Comparison of ENCODE assay signal across 26 mouse cellular contexts in genomic region chr19:57505048-57505932, GRCm38 (mm10). TPM values are rescaled to one million over a fixed set of nuclear protein-coding genes. Genes with fewer than 3 reads are reported as not detected.
DNase-seq lines count a peak whose midpoint lies in the region; ATAC-seq and TF ChIP-seq lines count a peak whose summit lies in the region.
"Had no signal": no experiment of that assay in that cellular context is flagged by ENCODE, and none has a peak within 500 bp of the region (broad histone marks: within the 10 kb centered on the region; RNA-seq: fewer than 3 reads in every experiment).

No protein-coding gene starts in this region.

- peaks cover 0 to 21% of the 10 kb centered on the region in 2 experiments; a peak in 3 of 4 replicates for H3K4me1 ChIP-seq in CH12.LX (ENCODE audit: control insufficient read depth in 1 of 2, insufficient read depth in 2 of 2)
- peaks cover 21% of the 10 kb centered on the region for H3K4me1 ChIP-seq in forebrain, embryonic 10.5 days
- H3K4me1 ChIP-seq in forebrain, embryonic 16.5 days (replicated peaks; ENCODE audit: control insufficient read depth, insufficient read depth, low read length) = peaks cover 12% of the 10 kb centered on the region
- H3K4me1 ChIP-seq in midbrain, embryonic 14.5 days (ENCODE audit: control insufficient read depth, insufficient read depth, low read length) = peaks cover 18% of the 10 kb centered on the region
- H3K4me1 ChIP-seq: liver, embryonic 12.5 days; megakaryocyte, embryonic 14.5 days had no signal

- H3K9ac ChIP-seq in CH12.LX (ENCODE audit: insufficient read depth, low read depth) = no peak overlapping the region
- H3K9ac ChIP-seq in forebrain, embryonic 16.5 days (replicated peaks; ENCODE audit: low read depth, low read length) = no peak overlapping the region
- no peak overlapping the region for H3K9ac ChIP-seq in midbrain, embryonic 14.5 days (replicated peaks; ENCODE audit: low read length)
- H3K9ac ChIP-seq: embryonic facial prominence, embryonic 15.5 days; heart, embryonic 12.5 days; hindbrain, embryonic 14.5 days; limb, embryonic 13.5 days; liver, embryonic 12.5 days; neural tube, embryonic 12.5 days had no signal

- TF ChIP-seq POLR2A in CH12.LX (IDR thresholded peaks at IDR 0.05; ENCODE audit: low read depth, low read length) = no peak

- no peak overlapping the region for H3K4me3 ChIP-seq in CH12.LX (replicated peaks in 1 of 3; ENCODE audit: low read depth in 2 of 3, low read length in 2 of 3, poor library complexity in 1 of 3)
- H3K4me3 ChIP-seq in forebrain, embryonic 10.5 days = no peak overlapping the region
- H3K4me3 ChIP-seq in forebrain, embryonic 16.5 days (replicated peaks; ENCODE audit: low read length) = no peak overlapping the region
- H3K4me3 ChIP-seq in midbrain, embryonic 14.5 days (replicated peaks; ENCODE audit: low read depth, low read length) = no peak overlapping the region
- H3K4me3 ChIP-seq: embryonic facial prominence, embryonic 15.5 days; heart, embryonic 12.5 days; limb, embryonic 13.5 days; liver, embryonic 12.5 days; megakaryocyte, embryonic 14.5 days; neural tube, embryonic 12.5 days had no signal

- dilution Hi-C loops in CH12.LX (cut with MboI; ENCODE audit: extremely low pct_ligation_motif_present, extremely low pct_unique_long_range_greater_than_20kb, low sequenced_read_pairs) = no loop called here

- H3K36me3 ChIP-seq in CH12.LX (replicated peaks in 1 of 2; ENCODE audit: control insufficient read depth in 1 of 2, insufficient read depth in 1 of 2, low read length in 1 of 2) = no peaks in the 10 kb centered on the region
- H3K36me3 ChIP-seq in forebrain, embryonic 10.5 days (replicated peaks) = no peaks in the 10 kb centered on the region
- H3K36me3 ChIP-seq in forebrain, embryonic 16.5 days (ENCODE audit: control insufficient read depth, insufficient read depth) = no peaks in the 10 kb centered on the region
- H3K36me3 ChIP-seq in midbrain, embryonic 14.5 days (ENCODE audit: control insufficient read depth, insufficient read depth, low read length) = no peaks in the 10 kb centered on the region
- H3K36me3 ChIP-seq: embryonic facial prominence, embryonic 15.5 days; heart, embryonic 12.5 days; limb, embryonic 13.5 days; liver, embryonic 12.5 days; neural tube, embryonic 12.5 days had no signal

- in situ Hi-C loops in CH12.LX (cut with MboI; ENCODE audit: low pct_ligation_motif_present, low pct_unique_long_range_greater_than_20kb, low sequenced_read_pairs) = no loop called here

- WGBS in forebrain, embryonic 10.5 days = 86% methylated on average over 25 of the region's 25 CpGs
- WGBS in forebrain, embryonic 16.5 days = 47% methylated on average over 25 of the region's 25 CpGs
- 53% methylated on average over 25 of the region's 25 CpGs for WGBS in midbrain, embryonic 14.5 days

- H3K9me3 ChIP-seq in CH12.LX (replicated peaks; ENCODE audit: low read length) = no peaks in the 10 kb centered on the region
- H3K9me3 ChIP-seq in forebrain, embryonic 10.5 days = no peaks in the 10 kb centered on the region
- H3K9me3 ChIP-seq in forebrain, embryonic 16.5 days (ENCODE audit: control insufficient read depth, low read length) = no peaks in the 10 kb centered on the region
- no peaks in the 10 kb centered on the region for H3K9me3 ChIP-seq in midbrain, embryonic 14.5 days (ENCODE audit: control insufficient read depth, low read length)
- H3K9me3 ChIP-seq: embryonic facial prominence, embryonic 15.5 days; heart, embryonic 12.5 days; limb, embryonic 13.5 days; liver, embryonic 12.5 days; megakaryocyte, embryonic 14.5 days; neural tube, embryonic 12.5 days had no signal

- no peak overlapping the region for H3K4me2 ChIP-seq in CH12.LX (ENCODE audit: insufficient read depth, low read depth, poor library complexity, severe bottlenecking)
- peak overlapping the region; percentile 31; the same call in 1 of the 2 replicates for H3K4me2 ChIP-seq in forebrain, embryonic 16.5 days (ENCODE audit: low read length)
- H3K4me2 ChIP-seq in midbrain, embryonic 14.5 days (ENCODE audit: low read length) = 0 out of 2 replicates have a peak overlapping the region, but pooled peaks have one; percentile 7
- H3K4me2 ChIP-seq: embryonic facial prominence, embryonic 15.5 days; heart, embryonic 12.5 days; hindbrain, embryonic 14.5 days; limb, embryonic 13.5 days; liver, embryonic 12.5 days; neural tube, embryonic 12.5 days had no signal

- TF ChIP-seq EP300 in CH12.LX (IDR thresholded peaks at IDR 0.05; ENCODE audit: low read length) = no peak

- no peak for TF ChIP-seq CTCF in CH12.LX (conservative IDR thresholded peaks at IDR 0.05 in 1 of 2, IDR thresholded peaks at IDR 0.05 in 1 of 2; ENCODE audit: low read depth in 2 of 2, low read length in 2 of 2)

- no peaks in the 10 kb centered on the region for H3K27me3 ChIP-seq in CH12.LX (replicated peaks)
- no peaks in the 10 kb centered on the region for H3K27me3 ChIP-seq in forebrain, embryonic 10.5 days (ENCODE audit: poor library complexity, severe bottlenecking)
- no peaks in the 10 kb centered on the region for H3K27me3 ChIP-seq in forebrain, embryonic 16.5 days (replicated peaks; ENCODE audit: control insufficient read depth, insufficient read depth, low read length)
- no peaks in the 10 kb centered on the region for H3K27me3 ChIP-seq in midbrain, embryonic 14.5 days (ENCODE audit: control insufficient read depth, insufficient read depth, low read length)
- H3K27me3 ChIP-seq: embryonic facial prominence, embryonic 15.5 days; heart, embryonic 12.5 days; limb, embryonic 13.5 days; liver, embryonic 12.5 days; megakaryocyte, embryonic 14.5 days; neural tube, embryonic 12.5 days had no signal

- ATAC-seq in forebrain, embryonic 16.5 days = peak; percentile 78
- ATAC-seq in midbrain, embryonic 14.5 days (ENCODE audit: low FRiP score, low TSS enrichment) = no peak
- ATAC-seq: inflammation-experienced regulatory T-cells, adult 6 months; liver, embryonic 12.5 days had no signal

- TF ChIP-seq RAD21 in CH12.LX (IDR thresholded peaks at IDR 0.05; ENCODE audit: low read depth, low read length) = no peak

- no peak for DNase-seq in CH12.LX (ENCODE audit: extremely low read depth)
- DNase-seq in forebrain, embryonic 10.5 days (ENCODE audit: extremely low spot score, low spot score) = no peak
- peak; percentile 54 for DNase-seq in midbrain, embryonic 14.5 days
- no peak for DNase-seq in urinary bladder, postnatal 10 days (ENCODE audit: low spot score)
- DNase-seq in urinary bladder, adult 18-20 months (ENCODE audit: low spot score in 2 of 2) = no peak
- no peak for DNase-seq in urinary bladder, postnatal 4 days (ENCODE audit: low spot score in 2 of 2)
- no peak for DNase-seq in c-Kit-positive CD71-positive TER-119-positive erythroid progenitor cells, embryonic 14.5 days (ENCODE audit: low spot score)
- DNase-seq: adrenal gland, postnatal 25 days; cerebellum, adult 11 months; cerebellum, adult 9-11 months; gastrocnemius, postnatal 14 days; heart, adult 11 months; heart, postnatal 10 days; kidney, adult 8-10 months; kidney, postnatal 14 days; lung, adult 18-20 months; thymus, adult 2 months had no signal

- H3K27ac ChIP-seq in CH12.LX (ENCODE audit: insufficient read depth, low read depth) = no peak overlapping the region
- H3K27ac ChIP-seq in forebrain, embryonic 10.5 days = peak overlapping the region; percentile 44; the same call in 1 of the 2 replicates
- H3K27ac ChIP-seq in forebrain, embryonic 16.5 days (ENCODE audit: low read length) = peak overlapping the region; percentile 46
- H3K27ac ChIP-seq in midbrain, embryonic 14.5 days (replicated peaks; ENCODE audit: low read depth, low read length) = peak overlapping the region; percentile 15; the same call in 1 of the 2 replicates
- H3K27ac ChIP-seq: embryonic facial prominence, embryonic 15.5 days; hindbrain, embryonic 14.5 days; limb, embryonic 13.5 days; liver, embryonic 12.5 days; neural tube, embryonic 12.5 days had no signal

- H3K79me2 ChIP-seq in CH12.LX (replicated peaks; ENCODE audit: control insufficient read depth, extremely low read depth, insufficient read depth, poor library complexity, severe bottlenecking) = no peaks in the 10 kb centered on the region

TF ChIP-seq in CH12.LX, 34 proteins besides CTCF, POLR2A, EP300 and RAD21:
- TF ChIP-seq USF2 (conservative IDR thresholded peaks at IDR 0.05; ENCODE audit: low read depth, low read length) (no peak), NRF1 (IDR thresholded peaks at IDR 0.05; ENCODE audit: low read depth, low read length) (peak; percentile 67)
TF ChIP-seq in CH12.LX: peak in this region for 1.

RNA-seq across cellular contexts. Expression of gene Trub1, which starts 52.6 kb away (rescaled TPM):
- total RNA-seq in CH12.LX (2012; rRNA removed) (35.0 and 36.4 TPM in 2 replicates), CH12.LX (2014; rRNA removed) (40.0 and 41.4 TPM in 2 replicates)
- polyA plus RNA-seq in CH12.LX (2012; ENCODE audit: insufficient read length, low read depth) = 36.2 and 47.1 TPM in 2 replicates
- 23.4 and 25.0 TPM in 2 replicates for polyA plus RNA-seq in forebrain, embryonic 10.5 days (2016; fragmentation: Nextera tagmentation; extraction: Ambion mirVana)
- polyA plus RNA-seq in forebrain, embryonic 16.5 days (2015; fragmentation: Nextera tagmentation; extraction: Ambion mirVana) = 17.3 and 18.5 TPM in 2 replicates
- polyA plus RNA-seq in midbrain, embryonic 14.5 days (2014; fragmentation: Nextera tagmentation; extraction: Ambion mirVana) = 13.1 and 15.6 TPM in 2 replicates
